Mouse (Mus musculus) spleen, adult 12 weeks (tissue): ENCODE results near the gene Hydin.

Experiments used
- DNase-seq: peaks from one replicate; pipeline ENCODE4 v3.0.0; 2022; ENCODE audit warnings: low spot score

Hydin gene

DNA sequence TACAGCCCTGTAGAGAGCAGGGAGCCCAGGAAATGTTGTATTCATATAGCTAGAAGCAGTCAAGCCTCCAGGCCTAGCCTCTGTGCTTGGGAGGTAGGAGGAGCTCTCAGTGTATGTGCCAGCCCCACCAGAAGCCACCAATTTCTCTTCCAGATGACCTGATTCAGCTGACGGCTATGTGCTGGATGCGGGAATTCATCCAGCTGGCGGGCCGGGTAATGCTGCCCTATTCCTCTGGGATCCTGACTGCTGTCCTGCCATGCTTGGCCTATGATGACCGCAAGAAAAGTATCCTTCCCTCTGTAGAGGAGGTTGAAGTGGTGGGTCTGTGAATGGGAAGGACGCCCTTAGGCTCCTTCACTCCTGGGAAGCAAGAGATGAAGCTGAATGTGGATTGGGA is 369.4 kb downstream of the Hydin start:
- no peak for DNase-seq

DNA sequence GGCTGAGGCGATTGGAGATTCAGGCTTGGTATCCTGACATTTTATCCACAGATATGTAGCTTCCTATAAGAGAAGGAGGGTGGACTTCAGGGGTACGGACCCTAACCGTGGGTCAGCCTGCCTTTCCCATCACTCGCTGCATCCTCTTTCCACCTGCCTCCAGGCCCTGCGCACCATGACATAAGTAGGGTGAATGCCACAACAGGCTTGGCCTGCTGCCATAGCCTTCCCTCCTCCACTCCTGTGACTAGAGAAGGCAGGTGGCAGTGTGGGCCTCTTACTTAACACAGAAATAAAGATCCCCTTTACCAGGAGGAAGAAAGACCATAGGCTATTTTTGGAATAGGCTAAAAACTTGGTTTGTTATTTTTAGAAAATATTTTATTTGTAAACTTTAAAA is 375.6 kb downstream of the Hydin start:
- no peak for DNase-seq

DNA sequence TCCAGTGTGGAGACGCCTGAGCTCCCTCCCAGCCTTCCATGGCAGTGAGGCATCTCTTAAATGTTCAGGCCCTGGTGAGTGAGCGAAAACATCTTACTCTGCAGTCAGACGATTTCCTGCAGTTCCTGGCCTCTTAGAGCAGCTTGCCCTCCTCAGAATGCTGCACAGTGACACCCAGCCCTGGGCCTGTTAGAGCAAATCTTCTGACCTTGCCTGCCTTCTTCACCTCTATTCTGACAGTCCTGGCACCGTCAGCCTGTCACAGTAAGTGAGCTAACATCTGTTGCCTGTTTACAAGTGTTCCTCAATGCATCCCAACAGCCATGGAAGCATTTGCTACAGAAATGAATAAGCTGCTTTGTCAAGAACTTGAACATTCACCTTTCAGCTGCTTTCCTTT is 376.4 kb downstream of the Hydin start:
- DNase-seq: no peak

DNA sequence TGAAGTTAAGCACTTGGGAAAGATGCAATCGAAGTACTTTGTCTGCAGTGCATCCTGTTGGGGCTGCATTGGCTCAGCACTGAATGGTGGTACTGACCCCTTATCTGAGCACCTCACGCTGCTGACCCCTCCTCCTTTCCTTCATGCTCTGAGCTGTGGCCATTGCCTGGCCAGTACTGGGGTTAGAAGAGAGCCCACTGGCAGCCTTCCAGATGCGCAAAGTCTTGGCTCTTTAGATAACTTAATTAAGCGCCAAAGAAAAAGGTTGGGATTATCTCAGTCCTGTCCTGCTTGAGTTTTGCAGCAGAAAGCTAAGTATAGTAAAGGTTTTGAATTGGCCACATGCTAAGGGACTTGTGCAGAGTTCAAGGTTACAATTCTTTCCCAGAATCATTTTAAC is 377.6 kb downstream of the Hydin start:
- no peak for DNase-seq

DNA sequence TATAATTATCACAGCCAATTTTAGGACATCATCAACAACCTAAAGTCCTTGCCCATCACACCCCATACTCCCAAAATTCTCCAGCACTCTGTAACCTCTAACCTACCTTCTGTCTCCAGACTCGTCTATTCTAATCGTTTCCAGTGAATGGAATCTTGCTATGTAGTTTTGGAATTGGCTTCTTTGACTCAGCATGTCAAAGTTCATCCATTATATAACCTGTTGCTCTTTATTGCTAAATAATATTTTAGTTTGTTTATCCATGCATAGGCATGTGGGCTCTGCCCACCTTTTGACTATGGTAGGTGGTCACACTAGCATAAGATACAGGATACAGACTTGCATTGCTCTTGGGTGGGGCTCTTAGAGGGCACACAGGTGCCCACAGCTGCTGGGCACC is 378.1 kb downstream of the Hydin start:
- DNase-seq: no peak

DNA sequence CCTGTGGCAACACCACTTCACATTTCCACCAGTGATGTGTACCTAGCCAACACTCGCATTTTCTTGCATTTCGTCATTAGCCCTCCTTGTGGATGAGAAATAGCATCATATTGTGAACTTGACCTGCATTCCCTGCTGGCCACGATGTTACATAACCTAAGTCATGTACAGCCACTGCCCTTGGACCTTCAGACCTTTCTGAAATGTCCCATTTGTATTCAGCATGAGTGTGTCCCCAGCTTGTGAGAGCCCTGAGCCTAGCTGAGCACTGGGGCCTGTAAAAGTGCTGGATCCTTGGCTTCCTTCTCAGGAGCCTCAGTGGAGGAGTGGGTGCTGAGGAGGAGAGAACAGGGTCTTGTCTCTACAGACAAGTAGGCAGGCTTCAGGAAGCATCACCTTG is 378.6 kb downstream of the Hydin start:
- no peak for DNase-seq

DNA sequence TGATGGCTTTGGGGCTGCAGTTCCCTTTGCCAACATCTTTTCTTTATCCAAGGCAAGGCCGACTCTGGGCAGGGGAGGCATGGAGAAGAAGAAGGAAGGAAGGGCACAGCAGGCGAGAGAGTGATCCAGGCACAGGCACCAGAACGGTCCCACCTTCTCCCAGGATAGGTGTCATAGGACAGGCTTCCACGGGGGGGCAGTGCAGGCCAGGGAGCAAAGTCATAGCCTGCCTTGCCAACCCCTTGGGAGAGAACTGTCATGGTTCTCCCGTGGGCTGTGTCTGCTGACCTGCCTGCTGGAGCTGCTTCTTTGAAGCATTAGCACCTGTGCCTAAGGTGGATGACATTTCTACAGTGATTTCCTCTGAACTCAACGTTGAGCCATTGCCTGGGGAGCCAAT is 379.3 kb downstream of the Hydin start:
- no peak for DNase-seq

DNA sequence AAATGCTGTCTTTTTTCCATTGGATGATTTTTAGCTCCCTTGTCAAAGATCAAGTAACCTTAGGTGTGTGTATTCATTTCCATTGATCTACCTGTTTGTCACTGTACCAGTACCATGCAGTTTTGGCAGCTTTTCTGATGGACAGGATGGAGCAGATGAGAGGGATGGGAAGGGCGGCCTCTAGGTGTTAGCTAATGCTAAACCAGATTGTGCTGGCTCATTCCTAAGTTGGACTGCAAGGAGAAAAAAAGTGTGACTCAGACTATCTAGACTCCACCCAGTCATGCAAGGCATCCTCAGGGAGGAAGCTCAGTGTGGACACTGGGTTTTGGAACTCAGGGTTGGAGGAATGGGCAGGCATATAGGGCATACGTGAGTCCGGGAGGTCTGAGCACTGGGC is 381.8 kb downstream of the Hydin start:
- no peak for DNase-seq

DNA sequence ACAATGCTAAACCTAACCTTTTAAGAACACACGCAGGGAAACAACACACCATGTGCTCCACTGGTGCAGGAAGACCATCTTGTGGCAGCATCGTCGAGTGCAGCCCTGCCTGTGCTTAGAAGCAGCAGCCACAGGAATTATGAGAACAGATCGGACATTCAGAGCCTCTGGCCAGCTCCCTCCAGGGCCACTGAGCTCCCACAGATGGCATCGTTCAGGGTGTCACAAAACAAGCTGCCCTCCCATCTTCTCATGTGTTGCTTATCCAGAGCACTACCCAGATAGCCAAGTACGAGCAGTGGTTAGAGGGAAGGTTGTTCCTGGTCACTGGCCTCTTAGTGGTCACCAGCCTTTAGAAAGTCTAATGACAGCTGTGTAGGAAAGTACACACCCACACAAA is 382.5 kb downstream of the Hydin start:
- no peak for DNase-seq

DNA sequence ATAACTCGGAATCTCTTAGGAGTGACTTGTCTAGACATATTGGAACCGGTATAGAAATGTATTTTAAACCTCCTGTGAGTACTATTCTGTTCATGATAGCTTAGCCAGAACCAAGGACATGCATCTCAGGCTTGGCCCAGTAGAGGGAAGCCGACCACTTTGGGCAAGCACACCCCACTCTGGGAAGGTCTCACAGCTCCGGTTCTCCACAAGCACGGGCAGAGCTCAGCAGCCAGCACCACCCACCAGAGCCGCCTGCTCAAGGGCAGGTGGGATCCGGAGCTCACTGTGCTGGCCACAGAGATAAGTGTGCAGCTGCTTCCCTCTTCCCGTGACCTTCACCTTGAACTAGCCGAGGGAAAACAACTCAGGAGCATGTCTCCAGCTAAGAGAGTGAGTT is 384.1 kb downstream of the Hydin start:
- DNase-seq: no peak

DNA sequence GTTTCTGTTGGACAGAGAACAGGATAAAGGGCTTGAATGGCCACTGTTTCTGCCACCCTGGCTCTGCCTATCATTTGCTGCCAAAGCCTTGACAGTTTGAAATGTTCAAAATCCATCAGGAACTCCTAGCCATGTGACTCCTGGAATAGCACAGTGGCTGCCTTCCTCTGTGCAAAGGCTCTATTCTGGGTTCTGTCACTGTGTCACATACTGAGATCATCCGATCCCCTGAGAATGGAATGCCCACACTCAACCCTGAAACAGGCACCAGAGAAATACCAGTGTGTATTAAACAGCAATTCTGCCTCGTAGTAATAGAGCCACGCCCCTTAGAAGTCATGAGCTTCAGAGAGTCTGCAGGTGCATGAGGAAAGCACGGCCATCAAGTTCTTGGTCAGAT is 385.1 kb downstream of the Hydin start:
- no peak for DNase-seq

DNA sequence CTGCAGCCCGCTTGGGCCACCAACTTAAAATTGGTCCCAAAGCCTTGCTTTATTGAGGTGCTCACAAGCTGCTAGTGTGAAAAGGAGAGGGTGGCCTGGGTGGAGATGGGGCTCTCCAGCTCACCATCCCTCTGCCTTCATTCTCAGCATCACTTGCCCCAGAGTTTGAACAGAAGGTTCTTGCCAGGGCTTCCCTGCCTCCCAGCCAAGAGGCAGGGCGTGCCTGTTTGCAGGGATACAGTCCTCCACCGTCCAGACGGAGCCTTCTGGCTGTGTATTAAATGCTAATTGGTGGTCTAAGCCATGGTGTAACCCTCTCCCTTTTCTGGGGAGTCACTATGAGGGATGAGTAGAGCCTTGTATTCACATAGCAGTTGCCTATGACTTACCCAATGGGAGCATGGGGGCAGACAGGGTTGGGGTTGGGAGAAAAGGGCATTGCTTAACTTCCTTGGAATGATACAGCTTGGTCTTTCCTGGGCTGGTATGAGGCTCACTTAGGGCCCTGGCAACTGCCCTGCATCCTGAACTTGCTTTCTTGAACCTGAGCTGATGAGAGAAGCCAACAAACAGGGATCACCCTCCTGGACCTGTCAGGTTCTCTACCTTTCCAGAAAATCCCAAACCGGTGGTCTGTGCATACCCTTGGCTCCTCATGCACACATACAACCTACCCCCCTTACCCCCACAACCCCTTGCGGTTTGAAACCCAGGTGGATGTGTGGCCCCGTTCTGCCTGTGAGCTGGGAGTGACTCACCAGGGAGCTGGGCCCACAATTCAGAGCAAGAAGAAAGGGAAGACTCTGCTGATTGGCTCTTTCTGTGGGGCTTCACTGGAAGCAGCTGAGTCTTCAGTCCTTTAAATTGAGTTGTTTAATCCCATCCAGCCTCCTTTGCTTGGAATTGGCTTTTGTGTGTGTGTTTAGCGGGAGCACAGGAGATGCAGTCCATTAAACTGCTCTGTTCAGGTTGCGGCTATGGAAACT is 387.6 kb downstream of the Hydin start:
- no peak for DNase-seq

DNA sequence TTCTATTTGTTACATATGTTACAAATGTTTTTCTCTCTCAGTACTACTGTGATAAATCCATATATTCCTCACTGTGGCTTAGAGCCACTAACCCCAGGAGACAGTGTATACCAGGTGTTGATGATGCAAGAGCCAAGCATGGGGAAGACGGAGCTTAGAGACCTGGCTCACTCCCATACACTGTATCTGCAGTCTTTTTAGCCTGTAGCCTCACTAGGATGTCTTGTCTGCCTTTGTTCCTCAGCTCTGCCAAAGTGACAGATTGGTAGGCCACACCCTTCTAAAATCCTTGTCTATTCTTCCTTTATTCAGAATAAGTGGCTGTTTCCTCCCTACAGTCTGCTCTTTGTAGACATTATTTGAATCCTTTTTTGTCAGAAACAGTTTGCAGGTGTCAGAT is 389.1 kb downstream of the Hydin start:
- no peak for DNase-seq

DNA sequence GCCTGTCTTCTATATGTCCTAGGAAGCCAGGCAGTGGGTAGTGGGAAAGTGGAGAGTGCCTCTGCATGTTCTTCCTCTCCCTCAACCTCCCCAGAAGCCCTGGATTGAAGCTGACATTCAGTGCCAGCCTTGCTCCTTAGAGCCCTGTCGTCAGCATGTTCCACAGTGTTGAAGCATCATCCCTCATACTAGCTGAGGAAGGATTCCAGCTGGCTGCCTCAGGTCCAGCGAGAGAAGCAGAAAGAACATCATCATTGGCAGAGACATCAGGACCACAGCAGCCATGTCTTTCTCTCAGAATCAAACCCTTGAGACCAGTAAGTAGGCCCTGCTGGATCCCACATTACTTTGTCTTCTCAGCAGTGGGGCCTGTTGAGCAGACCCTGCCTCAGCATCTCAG is 390.9 kb downstream of the Hydin start:
- no peak for DNase-seq
